ENCODE assay signal across 8 mouse cellular contexts in the genomic region with DNA sequence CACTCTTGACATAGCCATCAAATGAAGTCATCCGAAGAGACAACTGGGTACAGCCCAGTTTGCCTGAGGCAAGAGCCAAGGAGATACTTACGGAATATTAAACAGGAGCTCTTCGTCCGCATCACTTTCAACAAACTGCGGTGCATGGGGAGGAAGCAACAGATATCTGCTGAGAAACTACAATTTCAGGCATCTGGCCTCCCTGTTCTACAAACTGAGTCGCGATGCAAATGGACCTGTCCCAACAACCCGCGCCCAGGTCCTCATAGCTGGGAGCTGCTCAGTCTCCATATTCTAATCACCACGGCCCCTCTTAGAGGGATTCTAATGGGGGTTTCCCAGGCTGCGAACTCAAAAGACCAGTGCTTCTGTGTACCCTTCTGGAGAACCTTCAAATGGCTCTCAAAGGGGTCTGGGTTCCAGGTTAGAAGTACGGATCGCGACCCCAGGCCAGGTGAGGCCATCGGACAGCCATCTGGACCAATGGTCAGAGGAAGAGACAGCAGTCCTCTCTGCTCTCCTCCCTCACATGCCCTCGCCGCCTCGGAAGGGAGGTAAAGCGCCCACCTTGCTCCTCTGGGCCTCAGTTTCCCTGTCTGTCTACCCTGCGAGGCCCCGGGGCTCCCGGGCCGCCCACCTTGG. TPM values are rescaled to one million over a fixed set of nuclear protein-coding genes. Genes with fewer than 3 reads are reported as not detected.
A peak's percentile ranks its signal among the peaks of the same experiment; 100 is the strongest.
DNase-seq lines count a peak whose midpoint lies in the region; ATAC-seq and TF ChIP-seq lines count a peak whose summit lies in the region.

No protein-coding gene starts in this region.

- peak overlapping the region; percentile 91 for H3K9ac ChIP-seq in intestine, embryonic 14.5 days (ENCODE audit: low read length)
- peak overlapping the region; percentile 95 for H3K9ac ChIP-seq in midbrain, postnatal 0 days (replicated peaks; ENCODE audit: low read length, poor library complexity, severe bottlenecking)

- H3K36me3 ChIP-seq in intestine, embryonic 14.5 days (ENCODE audit: control insufficient read depth, insufficient read depth, low read length), result peaks cover 30% of the 10 kb centered on the region
- H3K36me3 ChIP-seq in midbrain, postnatal 0 days (ENCODE audit: insufficient read depth, low read length), result no peaks in the 10 kb centered on the region

- H3K4me3 ChIP-seq in intestine, embryonic 14.5 days (ENCODE audit: low read depth, low read length), result peak overlapping the region; percentile 96
- H3K4me3 ChIP-seq in midbrain, postnatal 0 days (ENCODE audit: low read depth, low read length), result peak overlapping the region; percentile 88

- no peak for TF ChIP-seq CTCF in midbrain, postnatal 0 days (IDR thresholded peaks at IDR 0.05)

- 8% methylated on average over 23 of the region's 23 CpGs for WGBS in intestine, embryonic 14.5 days
- 9% methylated on average over 22 of the region's 23 CpGs for WGBS in midbrain, postnatal 0 days

- no peak for DNase-seq in cerebellum, postnatal 25 days
- peak; percentile 33 to 39 for DNase-seq in right cerebral cortex, postnatal 10 days (ENCODE audit: low spot score in 2 of 2)
- DNase-seq in right cerebral cortex, adult 2 months (ENCODE audit: low spot score in 2 of 2), result no peak
- peak; percentile 55 for DNase-seq in intestine, embryonic 14.5 days (ENCODE audit: low spot score)
- DNase-seq in midbrain, postnatal 0 days (ENCODE audit: low spot score), result no peak
- DNase-seq in layer of hippocampus, postnatal 10 days (ENCODE audit: low spot score in 2 of 2), result no peak
- DNase-seq in cerebellum, adult 9-11 months, result no peak

- ATAC-seq in cerebellum, adult (ENCODE audit: insufficient number of reproducible peaks, low FRiP score, low TSS enrichment), result peak; percentile 55; the same call in 1 of the 2 replicates
- ATAC-seq in intestine, embryonic 14.5 days (replicated peaks; ENCODE audit: low FRiP score, low TSS enrichment, low read depth), result 0 out of 2 replicates have a peak, but pooled peaks have one; percentile 4
- peak; percentile 48 for ATAC-seq in midbrain, postnatal 0 days (ENCODE audit: low FRiP score)

- H3K9me3 ChIP-seq in intestine, embryonic 14.5 days (ENCODE audit: control insufficient read depth, low read length), result no peaks in the 10 kb centered on the region
- no peaks in the 10 kb centered on the region for H3K9me3 ChIP-seq in midbrain, postnatal 0 days (ENCODE audit: low read length)

- peak overlapping the region; percentile 68; the same call in 1 of the 2 replicates for H3K27ac ChIP-seq in intestine, embryonic 14.5 days (ENCODE audit: low read depth)
- H3K27ac ChIP-seq in midbrain, postnatal 0 days (ENCODE audit: low read depth, low read length), result peak overlapping the region; percentile 57

- H3K27me3 ChIP-seq in intestine, embryonic 14.5 days (replicated peaks; ENCODE audit: control insufficient read depth, insufficient read depth, low read length), result no peaks in the 10 kb centered on the region
- H3K27me3 ChIP-seq in midbrain, postnatal 0 days (ENCODE audit: insufficient read depth, low read length), result no peaks in the 10 kb centered on the region

- peaks cover 11% of the 10 kb centered on the region for H3K4me1 ChIP-seq in intestine, embryonic 14.5 days (replicated peaks; ENCODE audit: control insufficient read depth, insufficient read depth, low read length)
- H3K4me1 ChIP-seq in midbrain, postnatal 0 days (ENCODE audit: insufficient read depth, low read length), result peaks cover 7% of the 10 kb centered on the region

- H3K4me2 ChIP-seq in intestine, embryonic 14.5 days (ENCODE audit: low read length), result peak overlapping the region; percentile 61
- peak overlapping the region; percentile 84 for H3K4me2 ChIP-seq in midbrain, postnatal 0 days (ENCODE audit: low read depth, low read length, poor library complexity, severe bottlenecking)

RNA-seq across cellular contexts. Expression of a gene that starts 0.6 kb away (rescaled TPM):
- polyA plus RNA-seq in intestine, embryonic 14.5 days (2014; fragmentation: Nextera tagmentation; extraction: Ambion mirVana), result 46.5 and 50.1 TPM in 2 replicates
- total RNA-seq in midbrain, postnatal 0 days (2014; rRNA removed), result 61.6 and 67.9 TPM in 2 replicates
- polyA plus RNA-seq in midbrain, postnatal 0 days (2015; fragmentation: Nextera tagmentation; extraction: Ambion mirVana), result 90.5 and 101 TPM in 2 replicates
- total RNA-seq in layer of hippocampus, postnatal 10 days (2021), result 10 to 100 TPM; 76.2 to 81.0 TPM

RNA-seq across cellular contexts. Expression of a gene that starts 14.0 kb away (rescaled TPM):
- 109 and 111 TPM in 2 replicates for polyA plus RNA-seq in intestine, embryonic 14.5 days (2014; fragmentation: Nextera tagmentation; extraction: Ambion mirVana)
- total RNA-seq in midbrain, postnatal 0 days (2014; rRNA removed), result 157 and 182 TPM in 2 replicates
- polyA plus RNA-seq in midbrain, postnatal 0 days (2015; fragmentation: Nextera tagmentation; extraction: Ambion mirVana), result 212 and 227 TPM in 2 replicates
- total RNA-seq in layer of hippocampus, postnatal 10 days (2021), result 100 to 1,000 TPM; 113 to 119 TPM

RNA-seq across cellular contexts. Expression of a gene that starts 22.9 kb away (rescaled TPM):
- 50.1 and 62.2 TPM in 2 replicates for polyA plus RNA-seq in intestine, embryonic 14.5 days (2014; fragmentation: Nextera tagmentation; extraction: Ambion mirVana)
- total RNA-seq in midbrain, postnatal 0 days (2014; rRNA removed), result 33.5 and 47.5 TPM in 2 replicates
- polyA plus RNA-seq in midbrain, postnatal 0 days (2015; fragmentation: Nextera tagmentation; extraction: Ambion mirVana), result 36.7 and 41.6 TPM in 2 replicates
- 10 to 100 TPM; 34.6 to 36.2 TPM for total RNA-seq in layer of hippocampus, postnatal 10 days (2021)

RNA-seq across cellular contexts. Expression of a gene that starts 35.1 kb away (rescaled TPM):
- 42.3 and 44.0 TPM in 2 replicates for polyA plus RNA-seq in intestine, embryonic 14.5 days (2014; fragmentation: Nextera tagmentation; extraction: Ambion mirVana)
- 23.3 and 27.7 TPM in 2 replicates for total RNA-seq in midbrain, postnatal 0 days (2014; rRNA removed)
- 19.0 and 19.3 TPM in 2 replicates for polyA plus RNA-seq in midbrain, postnatal 0 days (2015; fragmentation: Nextera tagmentation; extraction: Ambion mirVana)
- 10 to 100 TPM; 32.5 to 33.6 TPM for total RNA-seq in layer of hippocampus, postnatal 10 days (2021)

RNA-seq across cellular contexts. Expression of a gene that starts 40.2 kb away (rescaled TPM):
- polyA plus RNA-seq in intestine, embryonic 14.5 days (2014; fragmentation: Nextera tagmentation; extraction: Ambion mirVana), result 91.1 and 93.9 TPM in 2 replicates
- total RNA-seq in midbrain, postnatal 0 days (2014; rRNA removed), result 26.9 and 33.0 TPM in 2 replicates
- 54.1 and 58.9 TPM in 2 replicates for polyA plus RNA-seq in midbrain, postnatal 0 days (2015; fragmentation: Nextera tagmentation; extraction: Ambion mirVana)
- 10 to 100 TPM; 33.6 to 36.3 TPM for total RNA-seq in layer of hippocampus, postnatal 10 days (2021)

Comparison
In these comparisons a context has a peak if more than half of its experiments do, and no peak if none do; other contexts are left out.
1. DNase-seq: peak in right cerebral cortex, postnatal 10 days (2 of 2) and intestine, embryonic 14.5 days (single experiment); none in cerebellum, postnatal 25 days (0 of 2), right cerebral cortex, adult 2 months (0 of 2), midbrain, postnatal 0 days (single experiment), layer of hippocampus, postnatal 10 days (0 of 2) and cerebellum, adult 9-11 months (single experiment).
2. ATAC-seq: peak in every context shown above with its lines; median percentile 55 in cerebellum, adult; 48 in midbrain, postnatal 0 days; 4 in intestine, embryonic 14.5 days.